Mouse (Mus musculus) c-Kit-positive CD71-positive TER-119-positive erythroid progenitor cells, embryonic 14.5 days (primary cell): Measurements from ENCODE around the gene Rbfox1.

Experiments
- DNase-seq: peaks from one replicate; pipeline ENCODE4 v3.0.0-alpha.2; 2013; ENCODE audit warnings: low spot score

Rbfox1 gene

DNA sequence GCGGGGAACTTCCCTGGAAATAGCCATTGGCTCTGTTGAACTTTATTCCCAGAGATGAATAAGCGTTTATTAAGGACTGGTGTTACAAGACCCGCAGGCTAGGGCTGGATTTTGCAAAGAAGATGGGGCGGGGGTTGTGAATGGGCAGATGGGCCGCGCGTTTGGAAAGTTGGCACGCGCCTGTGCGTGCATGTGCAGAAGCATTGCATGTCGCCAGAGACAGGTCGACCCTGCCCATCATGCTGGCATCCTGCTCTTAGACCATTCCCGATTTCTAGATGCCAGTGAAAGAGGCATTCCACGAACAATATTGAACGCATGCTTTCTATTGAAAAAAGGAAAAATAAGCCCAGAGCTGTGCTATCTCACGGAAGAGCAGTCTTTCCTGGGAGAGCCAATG is 464.2 kb downstream of the Rbfox1 start:
- no peak for DNase-seq

- DNase-seq: no peak
These were observed 465.1 kb downstream of the Rbfox1 start for GRCm38 (mm10) chr16:6350256-6350655.

DNA sequence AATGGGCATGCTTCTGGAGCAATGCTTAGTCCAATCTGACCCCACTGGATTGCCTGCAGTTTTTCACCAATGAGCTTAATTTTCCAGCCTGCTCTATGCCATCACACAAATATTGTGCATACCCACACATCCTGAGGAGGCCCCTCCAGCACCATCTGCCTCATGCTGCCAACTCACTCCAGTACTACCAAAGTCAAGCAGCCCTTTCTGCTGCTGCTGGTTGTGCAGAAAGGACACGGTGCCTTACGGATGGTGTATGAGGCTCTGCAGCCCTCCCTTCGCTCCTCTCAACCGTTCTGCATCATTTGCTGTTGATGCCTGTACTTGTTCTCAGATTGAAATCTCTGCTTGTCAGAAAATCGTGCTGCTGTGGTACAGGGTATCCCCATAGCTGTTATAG is 468.0 kb downstream of the Rbfox1 start:
- DNase-seq: no peak

- no peak for DNase-seq
These were observed 471.8 kb downstream of the Rbfox1 start for GRCm38 (mm10) chr16:6356931-6357330.

- DNase-seq: no peak
These were observed 480.6 kb downstream of the Rbfox1 start for GRCm38 (mm10) chr16:6365793-6366192.

GRCm38 (mm10) chr16:6366649-6367048 is 481.5 kb downstream of the Rbfox1 start:
- no peak for DNase-seq

DNA sequence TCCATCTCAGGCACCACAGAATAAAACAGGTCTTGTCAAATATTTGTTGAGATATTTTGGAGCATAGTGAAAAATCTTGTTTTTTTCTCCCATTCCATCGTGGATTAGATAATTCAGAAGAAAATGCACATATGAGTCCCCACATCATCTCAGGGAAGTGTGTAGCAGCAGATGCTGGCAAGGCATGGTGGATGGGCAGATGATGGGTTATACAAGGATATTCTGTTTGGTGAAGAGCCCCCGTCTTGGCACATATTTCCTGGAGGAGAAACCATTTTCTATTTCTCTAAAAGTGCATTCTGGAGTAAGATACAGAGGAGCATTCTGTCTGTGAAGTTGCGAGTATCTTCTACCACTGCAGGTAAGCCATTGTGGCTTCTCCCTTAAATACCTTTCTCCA is 495.8 kb downstream of the Rbfox1 start:
- DNase-seq: no peak

DNA sequence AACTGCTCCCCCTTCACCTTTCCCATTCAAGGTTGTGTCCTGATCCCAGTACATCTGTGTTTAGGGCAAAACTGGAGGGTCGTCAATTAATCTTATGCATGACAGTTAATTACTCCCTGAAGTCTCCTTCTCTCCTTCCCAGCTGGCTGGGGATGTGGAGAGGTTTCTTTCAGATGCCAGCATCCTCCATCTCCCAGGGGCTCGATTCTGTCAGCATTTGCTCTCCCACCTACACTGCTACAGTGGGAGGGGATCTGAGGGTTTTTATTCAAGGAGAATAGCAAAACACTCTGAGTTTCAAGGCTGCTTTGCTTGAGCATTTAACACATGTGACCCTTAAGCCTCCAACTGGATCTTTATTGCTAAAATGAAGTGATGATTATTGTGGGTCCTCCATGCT is 496.4 kb downstream of the Rbfox1 start:
- DNase-seq: no peak

GRCm38 (mm10) chr16:6382712-6383111 is 497.6 kb downstream of the Rbfox1 start:
- no peak for DNase-seq

DNA sequence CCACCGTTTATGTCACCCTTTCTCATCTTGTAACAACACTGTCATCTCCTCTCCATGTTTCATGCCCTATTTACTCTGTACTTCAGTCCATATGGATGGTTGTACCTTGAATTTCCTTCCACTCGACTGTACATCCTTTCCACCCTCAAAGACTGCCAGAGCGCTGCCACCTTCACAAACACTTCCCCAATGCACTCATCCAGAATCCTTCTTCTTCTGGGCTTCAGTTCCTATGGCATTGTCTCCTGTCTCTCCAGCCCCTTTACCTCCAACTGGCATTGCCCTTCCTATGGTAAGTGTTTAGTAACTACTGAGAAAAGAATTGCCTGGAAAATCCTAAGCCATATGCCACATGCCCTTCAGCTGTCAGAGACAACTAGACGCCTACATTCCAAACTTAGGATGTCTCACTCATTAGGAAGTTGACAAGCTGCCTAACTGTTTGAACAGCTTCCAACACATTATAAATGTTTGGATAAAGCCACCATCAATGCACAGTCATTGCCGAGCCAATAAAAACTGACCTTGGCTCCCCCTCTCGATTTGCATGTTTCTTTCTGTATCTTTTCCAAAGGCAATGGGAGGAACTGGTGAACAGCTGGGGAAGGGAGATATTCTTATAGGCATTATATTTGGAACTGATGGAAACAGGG is 505.2 kb downstream of the Rbfox1 start:
- DNase-seq: no peak

- no peak for DNase-seq
These were observed 511.7 kb downstream of the Rbfox1 start for GRCm38 (mm10) chr16:6396676-6397409.

DNA sequence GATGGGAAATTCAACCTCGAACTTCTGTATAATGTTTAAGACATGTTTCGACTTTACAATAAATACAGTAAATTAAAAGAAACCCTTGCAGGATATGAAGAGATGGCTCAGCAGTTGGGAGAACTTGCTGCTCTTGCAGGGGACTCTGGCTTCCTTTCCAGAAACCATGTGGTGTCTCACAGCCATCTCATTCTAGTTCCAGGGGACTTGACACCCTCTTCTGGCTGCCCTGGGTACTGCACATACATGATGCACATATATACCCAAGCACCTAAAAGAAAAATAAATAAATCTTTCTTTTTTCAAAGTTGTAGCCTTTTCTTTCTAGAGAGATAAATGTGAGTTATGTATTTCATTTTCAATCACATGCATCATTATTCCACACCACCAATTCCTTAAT is 512.5 kb downstream of the Rbfox1 start:
- no peak for DNase-seq

DNA sequence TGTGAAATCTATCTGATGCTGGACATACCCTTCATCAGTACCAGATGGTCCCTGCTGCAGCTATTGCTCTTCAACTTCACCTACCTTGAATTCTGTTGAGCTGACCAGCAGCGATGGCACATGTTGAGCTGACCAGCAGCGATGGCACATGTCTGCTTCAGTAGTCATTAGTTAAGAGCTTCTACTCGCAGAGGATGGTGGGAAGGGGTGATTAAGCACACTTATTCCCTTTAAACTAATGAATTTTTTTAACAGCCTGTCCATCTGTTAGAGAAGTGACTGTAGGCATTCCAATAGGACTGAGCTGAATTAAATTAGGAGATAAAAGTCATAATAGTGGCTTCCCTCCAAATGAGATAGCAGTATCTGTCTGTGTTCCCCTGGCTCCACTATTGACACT is 517.7 kb downstream of the Rbfox1 start:
- no peak for DNase-seq

DNA sequence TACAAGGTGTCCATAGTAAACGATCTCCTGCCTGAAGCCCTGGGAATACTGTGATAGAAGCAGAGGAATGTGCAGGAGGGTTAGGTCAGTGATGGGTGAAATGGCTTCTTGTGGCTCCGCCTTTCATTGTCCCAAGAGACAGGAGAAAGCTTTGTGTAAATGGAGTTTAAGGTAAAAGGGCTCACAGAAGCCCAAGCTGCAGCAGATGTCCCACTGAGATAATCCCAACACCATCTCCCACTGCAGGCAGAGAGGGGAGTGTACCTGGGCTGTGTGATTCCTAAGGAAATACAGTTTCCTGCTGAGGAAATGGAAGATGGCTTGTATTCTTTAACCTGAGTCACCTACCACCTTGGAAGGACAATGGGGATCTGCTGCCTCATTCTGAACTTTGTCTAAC is 529.7 kb downstream of the Rbfox1 start:
- DNase-seq: no peak

DNA sequence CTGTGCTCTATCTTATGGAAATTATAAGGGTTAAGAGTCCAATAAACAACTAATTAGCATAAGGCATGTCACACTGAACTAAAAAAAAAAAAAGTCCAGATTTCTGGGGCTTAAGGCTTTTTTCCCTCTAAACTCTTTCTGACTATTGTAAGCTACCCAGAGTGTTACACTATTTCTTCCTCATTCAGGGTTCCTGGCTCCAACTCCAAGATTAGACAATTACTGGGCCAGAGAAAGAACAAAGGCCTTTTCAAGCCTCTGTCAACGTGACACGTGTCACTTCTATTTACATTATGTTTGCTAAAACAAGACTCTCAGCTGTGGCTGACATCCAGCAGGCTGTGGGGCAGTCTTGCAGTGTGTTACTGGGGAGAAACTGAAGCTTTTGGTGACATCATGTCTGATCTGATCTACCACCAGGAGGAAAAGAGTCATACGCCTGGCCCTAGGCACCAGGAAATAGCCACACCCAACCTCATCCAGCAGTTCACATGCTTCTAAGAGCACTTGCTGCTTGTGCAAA is 536.5 kb downstream of the Rbfox1 start:
- no peak for DNase-seq

- DNase-seq: no peak
These were observed 538.8 kb downstream of the Rbfox1 start for GRCm38 (mm10) chr16:6423878-6424409.

DNA sequence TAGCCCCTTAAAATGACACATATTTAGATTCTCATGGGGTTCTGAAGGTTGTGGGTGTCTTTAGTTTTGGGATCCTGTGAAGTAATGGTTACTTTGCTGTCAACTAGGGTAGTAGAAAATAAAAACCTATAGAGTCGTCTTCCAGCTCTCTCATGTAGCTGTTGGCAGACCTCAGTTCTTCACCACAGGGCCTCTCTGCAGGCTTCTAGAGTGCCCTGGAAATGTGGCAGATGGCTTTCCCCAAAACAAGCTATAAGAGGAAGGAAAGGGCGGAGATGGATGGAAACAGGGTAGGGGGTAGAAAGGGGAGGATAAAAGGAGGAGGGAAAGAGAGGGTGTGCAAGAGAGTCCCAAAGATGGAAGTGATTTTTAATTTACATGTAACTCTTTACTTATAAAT is 539.6 kb downstream of the Rbfox1 start:
- no peak for DNase-seq

DNA sequence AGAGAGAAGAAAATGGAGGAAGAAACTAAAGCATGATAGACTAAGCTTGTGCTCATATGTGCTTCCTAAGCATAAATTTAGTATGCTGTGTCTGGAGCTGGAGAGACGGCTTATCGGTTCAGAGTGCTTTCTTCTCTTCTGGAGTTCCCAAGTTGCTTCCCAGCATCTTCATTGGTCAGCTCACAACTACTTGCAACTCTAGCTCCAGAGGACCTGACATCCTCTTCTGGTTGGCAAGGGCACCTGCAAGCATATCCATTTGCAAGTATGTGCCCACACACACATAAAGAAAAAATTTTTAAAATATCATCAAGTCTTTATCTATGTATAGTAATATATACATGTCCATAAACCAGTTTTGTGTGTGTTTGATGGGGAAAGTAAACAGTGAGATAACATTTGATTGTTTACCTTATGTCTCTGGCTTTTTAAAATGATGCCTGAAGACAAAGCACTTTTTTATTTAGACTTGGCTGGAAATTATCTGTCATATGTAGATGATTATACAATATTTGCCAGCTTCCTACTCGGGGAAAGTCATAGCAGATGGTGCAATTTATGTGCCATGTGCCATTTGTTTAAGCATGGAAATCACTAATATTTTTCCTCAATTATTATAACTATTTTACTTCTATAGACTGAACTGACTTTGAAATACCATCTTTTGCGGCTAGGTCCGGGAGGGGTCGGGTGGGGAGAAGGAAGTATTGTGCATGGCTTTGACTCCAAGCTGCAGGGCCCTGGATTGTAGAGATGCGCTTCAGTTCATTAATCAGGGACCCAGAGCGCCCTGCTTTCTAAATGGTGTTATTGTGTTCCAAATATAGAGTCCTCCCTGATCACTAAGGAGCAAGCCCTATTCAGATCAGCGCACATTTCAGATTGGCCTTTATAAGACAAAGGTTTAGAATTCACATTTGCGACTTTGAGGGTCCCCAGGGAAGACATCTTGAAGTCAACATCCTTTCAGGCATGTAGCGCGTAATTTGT is 542.4 kb downstream of the Rbfox1 start:
- DNase-seq: no peak

DNA sequence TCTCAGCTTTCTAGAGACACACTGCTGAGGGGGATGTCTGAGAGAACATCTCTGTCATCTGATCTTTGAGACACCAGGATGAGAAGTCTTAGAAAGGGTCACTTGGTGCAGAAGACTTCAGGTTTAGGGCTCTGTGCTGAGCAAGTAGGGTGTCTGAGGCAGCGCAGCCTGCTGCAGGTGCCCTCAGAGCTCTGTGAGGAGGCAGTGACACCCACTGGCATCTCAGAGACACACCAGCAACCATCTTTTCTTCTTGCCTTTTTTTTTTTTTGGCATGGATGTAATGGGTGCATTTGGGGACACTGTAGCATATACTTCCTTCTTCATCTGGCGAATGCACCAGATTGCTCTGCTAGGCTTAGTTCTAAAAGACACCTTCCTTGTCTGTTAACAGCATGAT is 545.8 kb downstream of the Rbfox1 start:
- no peak for DNase-seq

GRCm38 (mm10) chr16:6436445-6436844 is 551.3 kb downstream of the Rbfox1 start:
- DNase-seq: no peak

DNA sequence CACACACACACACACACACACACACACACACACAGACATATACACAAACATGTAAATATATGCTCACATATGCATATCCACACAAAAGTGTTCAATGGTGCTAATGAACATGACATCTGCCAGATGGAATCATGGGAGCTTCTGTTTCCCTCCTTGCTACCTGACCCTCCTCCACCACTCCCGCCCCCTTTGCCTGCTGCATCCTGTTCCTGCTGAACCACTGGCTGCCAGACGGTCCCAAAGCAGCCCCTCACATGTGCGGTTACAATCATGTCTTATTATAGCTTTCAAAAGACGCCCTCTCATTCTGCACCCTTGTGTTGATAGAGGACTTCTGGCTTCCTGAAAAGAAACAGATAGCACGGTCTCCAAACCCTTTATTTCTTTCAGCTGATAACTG is 563.1 kb downstream of the Rbfox1 start:
- no peak for DNase-seq

- no peak for DNase-seq
These were observed 570.2 kb downstream of the Rbfox1 start for GRCm38 (mm10) chr16:6455349-6455748.
